Mouse (Mus musculus) megakaryocyte, embryonic 14.5 days (primary cell): ENCODE data around the gene Scn3b. TPM values are rescaled to one million over a fixed set of nuclear protein-coding genes. Genes with fewer than 3 reads are reported as not detected.

Experiments
- H3K27me3 ChIP-seq: replicated peaks from 2 replicates; pipeline ENCODE3; 2012; ENCODE audit warnings: inconsistent platforms
- H3K36me3 ChIP-seq: replicated peaks from 2 replicates; pipeline ENCODE3; 2012; ENCODE audit warnings: low read length, inconsistent platforms, mixed read lengths
- H3K4me1 ChIP-seq: 2 replicates; pipeline ENCODE4 v1.6.1; 2012; ENCODE audit warnings: inconsistent platforms
- H3K4me3 ChIP-seq: replicated peaks from 2 replicates; pipeline ENCODE3; 2012; ENCODE audit warnings: moderate library complexity, mild to moderate bottlenecking, inconsistent platforms
- H3K9me3 ChIP-seq: 2 replicates; pipeline ENCODE4 v1.6.1; 2012; ENCODE audit warnings: inconsistent platforms
- FLI1 ChIP-seq: IDR thresholded peaks from 2 replicates; pipeline ENCODE4 v1.6.1; 2012; ENCODE audit warnings: low read length, inconsistent platforms, mixed read lengths
- GATA1 ChIP-seq: IDR thresholded peaks from 3 replicates; pipeline ENCODE4 v1.6.1; 2012; ENCODE audit warnings: mixed read lengths, low read length, inconsistent platforms, borderline replicate concordance
- polyA plus RNA-seq: library from polyadenylated mRNA; stranded (reverse); fragments of >175 nt; gene quantifications from 2 replicates; pipeline ENCODE4 v1.2.3, GENCODE M21; 2012; ENCODE audit warnings: low replicate concordance; ENCODE audit not compliant: insufficient read depth

Gene Scn3b
- polyA plus RNA-seq, 1 experiment: not detected

- peaks cover 15% of the 10 kb centered on the region for H3K4me1 ChIP-seq
- TF ChIP-seq GATA1 (no peak), FLI1 (no peak)
- peaks cover 44% of the 10 kb centered on the region for H3K27me3 ChIP-seq
- no peaks in the 10 kb centered on the region for H3K36me3 ChIP-seq
- H3K9me3 ChIP-seq: peaks cover 9% of the 10 kb centered on the region; the same call in 1 of the 2 replicates
- no peak overlapping the region for H3K4me3 ChIP-seq
These were observed 28.7 kb upstream of the Scn3b start for GRCm38 (mm10) chr9:40240311-40240710.

GRCm38 (mm10) chr9:40241223-40241801 is 27.7 kb upstream of the Scn3b start:
- no peak for TF ChIP-seq FLI1
- Histone ChIP-seq H3K9me3 (peaks cover 9% of the 10 kb centered on the region; the same call in 1 of the 2 replicates), H3K4me3 (peak overlapping the region; percentile 91), H3K27me3 (peaks cover 46% of the 10 kb centered on the region), H3K4me1 (peaks cover 15% of the 10 kb centered on the region), H3K36me3 (no peaks in the 10 kb centered on the region)

- Histone ChIP-seq H3K4me1 (peaks cover 15% of the 10 kb centered on the region), H3K27me3 (peaks cover 46% of the 10 kb centered on the region), H3K4me3 (peak overlapping the region; percentile 91), H3K9me3 (peaks cover 11% of the 10 kb centered on the region), H3K36me3 (no peaks in the 10 kb centered on the region)
- no peak for TF ChIP-seq FLI1
- TF ChIP-seq GATA1: no peak
These were observed 26.8 kb upstream of the Scn3b start for GRCm38 (mm10) chr9:40241951-40242888.

- no peak for TF ChIP-seq GATA1
- no peak for TF ChIP-seq FLI1
- Histone ChIP-seq H3K9me3 (peaks cover 13% of the 10 kb centered on the region), H3K27me3 (peaks cover 32% of the 10 kb centered on the region), H3K4me1 (peaks cover 21% of the 10 kb centered on the region), H3K36me3 (no peaks in the 10 kb centered on the region), H3K4me3 (no peak overlapping the region)
These were observed 23.6 kb upstream of the Scn3b start for GRCm38 (mm10) chr9:40245466-40245865.

GRCm38 (mm10) chr9:40245974-40246665 is 22.9 kb upstream of the Scn3b start:
- TF ChIP-seq GATA1 (no peak), FLI1 (no peak)
- peaks cover 19% of the 10 kb centered on the region for H3K4me1 ChIP-seq
- no peak overlapping the region for H3K4me3 ChIP-seq
- H3K36me3 ChIP-seq: no peaks in the 10 kb centered on the region
- peaks cover 13% of the 10 kb centered on the region for H3K9me3 ChIP-seq
- H3K27me3 ChIP-seq: peaks cover 26% of the 10 kb centered on the region

- no peak overlapping the region for H3K4me3 ChIP-seq
- no peak for TF ChIP-seq FLI1
- no peak for TF ChIP-seq GATA1
- H3K27me3 ChIP-seq: peaks cover 20% of the 10 kb centered on the region
- peaks cover 13% of the 10 kb centered on the region for H3K9me3 ChIP-seq
- no peaks in the 10 kb centered on the region for H3K36me3 ChIP-seq
- H3K4me1 ChIP-seq: peaks cover 13% of the 10 kb centered on the region
These were observed 22.3 kb upstream of the Scn3b start for GRCm38 (mm10) chr9:40246702-40247101.

- Histone ChIP-seq H3K36me3 (no peaks in the 10 kb centered on the region), H3K4me3 (no peak overlapping the region), H3K4me1 (peaks cover 5% of the 10 kb centered on the region; the same call in 1 of the 2 replicates), H3K27me3 (peaks cover 7% of the 10 kb centered on the region), H3K9me3 (peaks cover 17% of the 10 kb centered on the region)
- TF ChIP-seq GATA1 (no peak), FLI1 (no peak)
These were observed 19.9 kb upstream of the Scn3b start for GRCm38 (mm10) chr9:40249106-40249505.

GRCm38 (mm10) chr9:40252459-40252858 is 16.6 kb upstream of the Scn3b start:
- Histone ChIP-seq H3K4me1 (peaks cover 5% of the 10 kb centered on the region; the same call in 1 of the 2 replicates), H3K4me3 (no peak overlapping the region), H3K27me3 (no peaks in the 10 kb centered on the region), H3K36me3 (no peaks in the 10 kb centered on the region), H3K9me3 (peaks cover 13% of the 10 kb centered on the region)
- TF ChIP-seq FLI1 (no peak), GATA1 (no peak)

- no peaks in the 10 kb centered on the region for H3K36me3 ChIP-seq
- H3K9me3 ChIP-seq: no peaks in the 10 kb centered on the region
- no peak overlapping the region for H3K4me3 ChIP-seq
- TF ChIP-seq FLI1 (no peak), GATA1 (no peak)
- peaks cover 40% of the 10 kb centered on the region for H3K27me3 ChIP-seq
- H3K4me1 ChIP-seq: peaks cover 8% of the 10 kb centered on the region
These were observed 5.1 kb upstream of the Scn3b start for GRCm38 (mm10) chr9:40263874-40264273.
